Mouse (Mus musculus) thymus, postnatal 25 days (tissue): Measurements from ENCODE around the gene Acvrl1.
"Not testable (repeated sequence)": the region's sequence is repeated elsewhere in the genome, so short reads cannot be mapped to it uniquely, and the experiment has no call there.

Experiments used
- DNase-seq: peaks from one replicate; pipeline ENCODE4 v3.0.0; 2022

The Acvrl1 gene

DNA sequence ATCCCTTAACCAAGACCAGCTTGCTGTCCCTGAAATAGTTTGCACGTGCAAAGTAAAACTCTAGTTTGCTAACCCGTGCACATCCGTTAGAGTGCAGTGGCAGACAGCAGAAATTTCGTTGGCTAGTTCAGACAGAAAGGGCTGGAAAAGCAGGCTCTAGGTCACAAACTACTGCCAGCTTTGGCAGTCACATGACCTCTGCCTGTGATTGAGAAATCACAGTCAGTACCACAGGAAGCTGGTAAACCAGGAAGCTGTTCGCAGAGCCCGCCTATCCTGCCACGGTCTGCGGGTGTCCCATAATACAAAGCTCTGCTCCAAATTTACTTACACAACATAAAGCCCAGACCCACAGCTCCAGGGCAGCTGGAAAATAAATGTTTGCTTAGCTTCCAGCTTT is 15.1 kb upstream of the Acvrl1 start:
- DNase-seq, result no peak

DNA sequence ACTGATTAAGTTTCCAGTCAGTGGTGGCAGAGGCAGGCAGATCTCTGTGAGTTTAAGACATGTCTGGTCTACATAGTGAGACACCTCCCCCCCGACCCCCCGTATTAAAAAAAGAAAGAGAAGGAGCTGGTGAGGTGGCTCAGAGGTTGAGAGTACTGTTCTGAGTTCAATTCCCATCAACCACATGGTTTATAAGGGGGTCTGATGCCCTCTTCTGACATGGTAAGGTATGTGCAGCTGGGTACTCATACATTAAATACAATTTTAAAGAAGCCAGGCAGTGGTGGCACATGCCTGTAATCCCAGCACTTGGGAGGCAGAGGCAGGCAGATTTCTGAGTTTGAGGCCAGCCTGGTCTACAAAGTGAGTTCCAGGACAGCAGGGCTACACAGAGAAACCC is 14.5 kb upstream of the Acvrl1 start:
- DNase-seq, result not testable (repeated sequence)

DNA sequence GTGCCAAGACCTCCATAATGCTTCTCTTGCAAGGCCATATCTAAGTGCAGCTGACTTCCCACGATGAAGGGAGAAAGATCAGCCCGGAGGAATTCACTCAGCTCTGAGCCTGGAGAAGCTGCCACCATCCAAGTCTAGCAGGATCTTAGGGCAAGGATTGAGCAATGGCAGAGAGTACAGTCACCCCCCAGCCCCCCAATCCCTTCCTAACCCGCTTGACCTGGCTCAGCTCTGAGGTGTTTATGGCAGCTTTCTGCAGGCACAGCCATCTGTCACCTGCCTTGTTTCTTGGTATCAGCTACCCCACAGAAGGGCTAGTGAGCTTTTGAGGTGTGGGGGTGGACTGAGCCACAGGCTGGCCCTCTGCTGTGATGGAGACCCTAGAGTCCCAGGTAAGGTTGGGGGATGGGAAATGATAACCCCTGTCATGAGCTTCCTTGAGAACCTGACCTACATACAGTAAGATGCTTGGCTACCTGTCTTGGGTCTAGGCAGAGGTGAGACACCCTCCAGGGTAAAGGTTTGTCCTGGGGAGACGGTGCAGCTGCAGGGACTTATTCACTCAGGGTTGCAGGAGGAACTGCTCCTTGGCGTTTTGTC is 12.7 kb upstream of the Acvrl1 start, which contains the start of gene Ankrd33:
Gene Ankrd33, plus strand, starts transcription at position 245 of the 600 bp plus-strand sequence.
- no peak for DNase-seq

DNA sequence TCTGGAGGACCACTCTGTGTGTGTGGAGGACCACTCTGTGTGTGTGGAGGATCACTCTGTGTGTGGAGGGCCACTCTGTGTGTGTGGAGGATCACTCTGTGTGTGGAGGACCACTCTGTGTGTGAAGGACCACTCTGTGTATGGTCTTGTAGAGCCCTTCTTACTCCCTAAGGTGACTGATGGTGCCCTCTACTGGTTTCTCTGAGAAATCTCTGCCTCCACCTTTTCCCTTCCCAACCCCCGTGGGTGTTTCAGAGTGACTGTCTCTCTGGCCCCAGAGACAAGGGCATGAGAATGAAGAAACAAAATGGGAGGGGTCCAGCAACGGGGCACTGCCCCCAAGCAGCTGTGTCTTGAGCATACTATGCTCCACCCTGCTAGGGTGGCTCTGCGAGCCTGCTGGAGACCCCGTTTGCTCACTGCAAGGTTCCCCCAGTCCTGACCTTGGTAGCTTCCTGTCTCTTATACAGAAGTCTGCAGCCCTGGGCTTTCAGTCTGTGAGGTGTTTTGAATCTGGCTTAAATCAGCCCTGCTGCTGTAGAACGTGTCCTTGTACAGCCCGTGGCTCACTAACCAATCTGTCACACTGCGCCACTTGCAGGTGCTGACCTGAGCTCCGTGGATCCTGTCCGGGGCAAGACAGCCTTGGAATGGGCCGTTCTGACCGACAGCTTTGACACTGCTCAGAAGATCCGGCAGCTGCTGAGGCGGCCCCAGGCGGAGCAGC is 9.8 kb upstream of the Acvrl1 start:
- no peak for DNase-seq

DNA sequence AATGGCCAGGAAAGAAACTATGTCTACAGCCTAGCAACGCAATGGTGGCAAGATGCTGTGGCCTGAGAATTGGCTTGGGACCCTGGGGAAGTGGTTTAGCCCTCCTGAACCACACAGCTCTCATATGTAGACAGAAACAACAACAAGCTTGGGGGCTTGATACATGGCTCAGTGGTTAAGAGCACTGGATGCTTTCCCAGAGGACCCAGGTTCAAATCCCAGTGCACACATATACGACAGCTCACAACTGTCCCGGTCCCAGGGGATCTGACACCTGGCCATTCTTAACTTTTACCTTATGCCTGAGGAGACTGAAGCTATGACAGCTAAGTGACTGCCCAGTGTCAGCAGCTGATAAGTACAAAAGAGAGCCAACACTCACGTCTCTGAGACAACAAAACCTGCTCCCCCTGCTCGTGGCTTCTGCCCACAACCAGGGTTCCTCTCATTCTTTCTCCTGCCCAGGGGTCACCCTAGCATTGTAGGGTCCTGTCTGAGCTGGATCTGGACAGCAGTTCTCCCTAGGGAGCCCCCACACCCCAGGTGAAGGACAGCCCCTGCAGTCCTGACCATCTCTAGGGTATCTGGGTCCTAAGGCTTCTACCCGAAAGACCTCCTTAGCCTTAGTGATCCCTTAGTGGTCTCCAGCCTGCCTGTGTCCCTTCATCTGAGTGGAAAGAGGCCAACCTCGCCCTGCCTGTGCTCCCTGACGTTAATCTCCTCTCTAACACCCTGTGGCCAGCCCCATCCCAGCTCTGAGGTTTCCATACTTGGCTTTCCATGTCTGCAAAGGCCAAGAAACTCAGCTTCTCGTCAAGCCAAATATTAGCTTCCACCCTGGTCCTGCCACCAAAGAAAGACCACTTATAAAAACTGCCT is 6.7 kb upstream of the Acvrl1 start:
- DNase-seq, result no peak

DNA sequence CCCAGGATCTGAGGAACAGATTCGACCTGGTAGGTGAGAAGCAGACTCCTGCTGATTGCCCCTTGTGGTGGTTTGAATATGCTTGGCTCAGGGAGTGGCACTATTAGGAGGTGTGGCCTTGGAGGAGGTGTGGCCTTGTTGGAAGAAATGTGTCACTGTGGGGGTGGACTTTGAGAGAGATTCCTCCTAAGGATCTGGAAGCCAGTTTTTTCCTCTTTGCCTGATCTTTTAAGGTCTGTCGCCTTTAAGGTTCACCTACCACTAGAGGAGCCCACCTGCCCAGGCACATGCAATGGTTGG is 6.1 kb upstream of the Acvrl1 start:
- no peak for DNase-seq

DNA sequence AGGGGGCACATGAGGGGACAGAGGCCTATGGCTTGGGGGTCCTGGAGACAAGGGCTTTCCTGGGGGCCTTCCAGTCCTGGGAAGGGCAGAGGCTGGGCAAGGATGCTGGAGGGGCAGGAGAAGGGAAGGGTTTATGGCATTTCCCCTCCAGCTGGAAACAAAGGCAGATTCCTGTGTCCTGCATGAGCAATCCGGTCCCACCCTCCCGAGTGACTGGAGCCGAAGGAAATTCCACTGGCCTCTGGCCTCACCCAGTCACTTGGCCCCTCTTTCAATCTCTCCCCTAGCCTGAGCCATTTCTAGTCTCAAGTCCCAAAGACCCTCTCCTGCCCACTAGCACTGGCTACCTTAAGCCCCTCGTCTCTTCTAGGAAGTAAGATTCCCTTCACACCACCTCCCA is 5.1 kb upstream of the Acvrl1 start:
- DNase-seq, result no peak

DNA sequence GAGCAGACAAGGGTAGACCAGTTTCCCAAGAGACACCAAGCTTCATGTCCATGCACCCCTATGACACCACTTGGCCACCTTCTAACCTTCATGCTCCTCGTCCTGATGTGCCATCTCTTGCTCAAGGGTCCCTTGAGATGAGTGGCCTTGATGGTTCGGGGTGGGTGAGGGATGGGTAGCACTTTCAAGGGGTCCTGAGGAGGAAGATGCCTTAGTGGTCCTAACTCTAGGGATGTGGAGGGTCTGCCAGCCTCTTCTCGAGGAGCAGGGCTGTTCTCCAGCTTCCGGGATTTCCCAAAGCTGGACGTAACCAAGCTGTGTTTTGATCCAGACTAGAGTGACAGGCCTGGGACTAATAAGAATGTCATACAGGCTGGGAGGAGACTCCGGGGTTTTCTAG is 2.8 kb upstream of the Acvrl1 start:
- no peak for DNase-seq

DNA sequence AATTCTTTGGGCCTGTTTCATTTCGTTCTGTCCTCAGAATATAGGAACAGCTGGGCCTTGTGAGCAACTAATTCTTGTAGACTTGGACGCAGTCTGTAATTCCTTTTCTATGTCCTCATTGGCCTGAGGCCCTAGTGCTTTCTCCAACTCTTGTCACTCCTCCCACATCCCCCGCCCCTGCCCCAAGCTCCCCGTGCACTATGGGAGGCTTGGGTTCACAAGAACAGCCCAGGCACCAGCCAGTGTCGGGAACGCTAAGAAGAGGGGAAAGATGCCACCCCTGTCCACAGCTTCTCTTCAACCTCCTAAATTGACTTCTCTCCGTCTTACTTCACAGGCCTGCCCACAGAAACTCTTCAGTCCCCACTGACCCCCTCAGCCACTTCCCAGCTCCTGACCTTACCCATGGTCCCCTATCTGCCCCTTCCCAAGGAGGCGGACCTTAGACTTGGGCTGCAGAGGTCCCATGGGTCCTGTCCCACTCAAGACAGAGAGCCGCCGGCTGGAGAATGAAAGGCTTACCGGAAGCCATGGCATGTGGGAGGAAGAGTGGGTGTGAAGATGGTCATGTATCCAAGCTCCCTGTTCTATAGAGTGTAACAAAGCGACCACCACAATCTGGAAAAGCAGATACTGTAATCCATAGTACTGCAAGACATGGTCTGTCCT is 1.3 kb upstream of the Acvrl1 start:
- no peak for DNase-seq

DNA sequence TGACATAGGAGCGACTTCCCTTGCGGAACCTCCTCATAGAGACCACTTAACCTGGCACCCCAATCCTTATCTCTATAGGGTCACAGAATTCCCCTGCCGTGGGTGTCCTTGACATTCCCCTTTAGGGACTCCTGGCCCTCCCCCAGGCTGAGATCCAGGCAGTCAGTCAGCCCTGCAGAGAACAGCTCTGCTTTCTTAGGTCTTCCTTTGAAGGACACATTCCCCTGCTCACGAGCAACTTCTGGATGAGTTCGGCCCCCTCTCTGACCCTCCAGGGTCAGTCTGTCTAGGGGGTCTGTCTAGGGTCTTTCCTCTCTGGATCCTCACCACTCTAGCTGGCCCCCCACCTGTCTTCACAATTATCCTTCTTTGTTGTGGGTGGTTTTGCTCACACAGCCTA is 1.1 kb downstream of the Acvrl1 start:
- no peak for DNase-seq

DNA sequence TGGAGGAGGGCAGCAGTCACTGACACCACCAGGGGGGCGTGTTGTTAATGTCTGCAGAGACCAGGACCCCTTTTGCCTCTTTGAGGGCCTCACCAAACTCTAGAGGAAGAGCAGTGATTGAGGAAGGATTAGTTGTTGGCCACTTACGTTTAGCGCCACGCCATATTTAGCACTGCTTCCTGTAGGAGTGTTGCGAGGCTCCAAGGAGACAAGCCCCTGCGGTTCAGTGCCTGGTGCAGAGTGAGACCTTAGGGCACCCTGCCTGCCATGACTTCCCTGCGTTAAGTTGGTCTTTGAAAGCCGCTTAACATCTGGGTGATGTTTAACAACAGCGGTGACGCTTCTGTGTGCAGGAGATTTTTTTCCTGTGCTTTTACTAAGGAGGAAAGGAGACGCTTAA is 3.2 kb downstream of the Acvrl1 start:
- no peak for DNase-seq

DNA sequence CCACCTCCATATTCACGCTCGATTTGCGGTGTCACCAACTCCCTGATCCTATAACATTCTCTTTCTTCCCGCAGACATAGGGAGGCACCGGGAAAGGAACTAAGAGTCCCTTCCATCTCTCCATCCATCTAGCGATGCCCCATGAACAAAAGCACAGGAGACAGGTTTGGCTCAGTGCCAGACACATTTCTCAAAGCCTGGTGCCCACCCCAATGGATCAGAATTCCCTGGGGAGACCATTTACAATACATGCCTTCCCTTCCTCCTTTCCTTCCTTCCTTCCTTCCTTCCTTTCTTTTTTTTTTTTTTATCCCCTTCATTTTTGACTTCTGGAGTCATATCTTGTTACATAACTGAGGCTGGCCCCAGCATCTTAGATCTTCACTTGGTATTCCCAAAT is 3.7 kb downstream of the Acvrl1 start:
- no peak for DNase-seq

DNA sequence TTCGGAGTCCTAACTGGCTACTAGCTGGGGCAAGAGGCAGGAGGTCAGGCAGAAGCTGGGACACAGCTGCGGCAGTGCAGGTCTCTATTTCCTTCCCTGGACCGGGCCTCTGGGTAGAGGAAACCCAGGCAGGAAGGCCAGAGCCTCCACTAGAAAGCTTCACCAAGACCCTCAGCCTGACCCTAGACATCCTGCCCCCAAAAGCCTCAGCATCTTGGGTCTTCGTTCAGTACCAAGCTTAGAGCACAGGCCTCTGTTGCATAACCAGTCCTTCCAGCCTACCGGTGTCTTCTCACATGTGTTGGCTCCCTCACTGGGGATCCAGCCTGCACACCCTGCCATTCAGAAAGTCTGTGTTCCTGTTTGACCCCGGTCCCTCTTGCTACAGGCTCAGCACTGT is 4.4 kb downstream of the Acvrl1 start:
- DNase-seq, result no peak

DNA sequence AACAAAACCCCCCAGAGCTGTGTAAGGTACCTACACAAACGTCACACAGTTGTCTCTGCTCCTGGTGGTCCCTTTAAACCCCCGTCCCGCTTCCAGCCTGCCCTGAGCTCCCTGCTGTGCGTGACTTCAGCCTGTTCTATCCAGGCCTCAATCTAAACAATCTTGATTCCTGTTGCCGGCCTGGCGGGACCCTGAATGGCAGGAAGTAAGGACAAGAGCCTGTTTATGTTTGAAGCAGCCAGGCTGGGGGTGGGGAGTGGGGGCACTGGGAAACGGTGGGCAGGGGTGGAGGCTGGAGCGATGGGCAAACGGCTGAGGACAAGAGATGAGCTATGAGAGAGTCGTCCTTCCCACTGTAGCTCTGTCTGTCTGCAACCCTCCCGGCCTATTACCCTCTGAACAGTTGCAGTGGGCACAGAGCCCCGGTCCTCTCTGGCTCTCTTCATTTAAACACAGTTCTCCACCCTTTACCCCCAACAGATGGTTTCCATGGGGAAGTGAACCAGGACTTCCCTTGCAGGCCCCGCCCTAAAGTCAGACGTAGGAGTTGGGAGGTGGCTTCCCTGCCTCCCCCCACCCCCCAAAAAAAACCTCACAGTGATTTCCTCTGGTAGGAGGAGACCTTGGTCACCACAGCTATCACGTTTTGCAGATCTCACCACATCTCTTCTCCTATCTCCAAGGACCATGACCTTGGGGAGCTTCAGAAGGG is 5.8 kb downstream of the Acvrl1 start:
- DNase-seq, result no peak

DNA sequence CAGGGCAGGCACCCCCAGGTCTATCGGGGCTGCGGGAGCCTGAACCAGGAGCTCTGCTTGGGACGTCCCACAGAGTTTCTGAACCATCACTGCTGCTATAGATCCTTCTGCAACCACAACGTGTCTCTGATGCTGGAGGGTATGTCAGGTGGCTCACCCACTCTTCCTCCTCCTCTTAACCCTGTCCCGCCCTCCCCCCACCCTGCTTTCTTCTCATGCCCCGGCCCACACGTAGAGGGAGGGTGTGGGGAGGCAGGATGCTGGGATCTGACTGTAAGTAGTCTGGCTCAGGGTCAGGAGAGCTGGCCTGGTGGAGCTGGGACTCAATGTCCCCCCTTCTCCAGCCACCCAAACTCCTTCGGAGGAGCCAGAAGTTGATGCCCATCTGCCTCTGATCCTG is 7.1 kb downstream of the Acvrl1 start:
- DNase-seq, result peak; percentile 50

DNA sequence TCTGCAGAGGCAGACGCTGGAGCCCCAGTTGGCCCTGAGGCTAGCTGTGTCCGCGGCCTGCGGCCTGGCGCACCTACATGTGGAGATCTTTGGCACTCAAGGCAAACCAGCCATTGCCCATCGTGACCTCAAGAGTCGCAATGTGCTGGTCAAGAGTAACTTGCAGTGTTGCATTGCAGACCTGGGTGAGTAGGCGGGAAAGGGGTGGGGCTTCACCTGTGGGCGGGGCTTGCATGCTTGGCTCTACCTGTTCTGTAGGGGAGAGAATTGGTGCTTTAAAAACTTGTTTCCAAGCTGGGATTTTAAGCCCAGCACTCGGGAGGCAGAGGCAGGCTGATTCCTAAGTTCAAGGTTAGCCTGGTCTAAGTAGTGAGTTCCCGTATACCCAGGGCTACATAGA is 9.1 kb downstream of the Acvrl1 start:
- no peak for DNase-seq

DNA sequence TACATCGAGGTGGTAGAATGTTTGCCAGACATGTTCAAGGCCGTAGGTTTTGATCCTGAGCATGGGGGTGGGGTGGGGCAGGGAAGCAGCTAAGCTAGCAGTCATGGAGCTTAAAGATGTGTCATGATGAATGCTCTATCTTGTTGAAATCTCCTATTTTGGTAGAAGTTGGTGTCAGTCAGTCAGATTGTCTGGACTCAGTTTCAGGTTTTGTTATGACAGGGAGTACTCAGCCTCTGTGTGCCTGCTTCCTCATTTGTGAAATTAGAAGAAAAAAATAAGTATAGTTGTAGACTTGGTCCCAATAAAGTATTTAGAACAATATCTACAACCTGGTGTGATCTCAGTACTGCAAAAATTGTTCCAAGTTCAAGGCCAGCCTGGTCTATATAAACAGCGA is 10.4 kb downstream of the Acvrl1 start:
- no peak for DNase-seq

DNA sequence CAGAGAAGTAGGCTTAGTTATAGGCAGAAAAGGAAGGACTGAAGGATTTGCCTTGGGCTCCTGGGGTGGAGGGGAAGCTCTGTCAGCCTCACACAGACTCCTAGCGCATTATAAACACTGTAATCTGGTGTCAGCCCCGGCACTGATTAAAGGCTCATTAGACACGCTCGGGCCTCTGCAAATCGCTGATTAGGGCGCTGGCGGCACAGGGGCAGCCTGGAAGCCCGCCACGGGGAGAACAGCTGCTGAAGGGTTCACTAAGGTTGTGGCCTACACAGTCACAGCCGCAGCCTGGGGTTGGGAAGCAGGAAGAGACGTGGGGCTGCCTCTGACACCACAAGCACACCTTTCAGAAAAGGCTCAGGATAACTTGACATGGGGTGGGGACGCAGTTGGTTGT is 11.6 kb downstream of the Acvrl1 start:
- no peak for DNase-seq

DNA sequence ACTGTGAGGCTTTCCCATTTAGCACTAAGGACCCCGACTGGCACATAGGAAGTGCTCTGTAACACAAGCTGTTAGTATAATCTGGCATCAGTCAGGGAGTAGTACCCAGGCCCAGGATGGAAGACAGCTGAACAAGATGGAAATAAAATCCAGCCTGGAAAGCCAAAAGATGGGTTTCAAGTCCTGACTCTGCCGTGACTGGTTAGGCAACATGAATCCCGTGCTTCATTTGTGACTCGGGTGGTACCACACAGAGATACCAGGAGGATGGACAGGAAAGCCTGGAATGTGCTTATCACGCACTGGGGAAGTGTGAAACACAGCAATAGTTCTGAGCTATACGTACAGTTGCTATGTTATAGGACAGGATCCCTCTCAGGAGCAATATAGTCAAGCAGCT is 12.3 kb downstream of the Acvrl1 start:
- no peak for DNase-seq

DNA sequence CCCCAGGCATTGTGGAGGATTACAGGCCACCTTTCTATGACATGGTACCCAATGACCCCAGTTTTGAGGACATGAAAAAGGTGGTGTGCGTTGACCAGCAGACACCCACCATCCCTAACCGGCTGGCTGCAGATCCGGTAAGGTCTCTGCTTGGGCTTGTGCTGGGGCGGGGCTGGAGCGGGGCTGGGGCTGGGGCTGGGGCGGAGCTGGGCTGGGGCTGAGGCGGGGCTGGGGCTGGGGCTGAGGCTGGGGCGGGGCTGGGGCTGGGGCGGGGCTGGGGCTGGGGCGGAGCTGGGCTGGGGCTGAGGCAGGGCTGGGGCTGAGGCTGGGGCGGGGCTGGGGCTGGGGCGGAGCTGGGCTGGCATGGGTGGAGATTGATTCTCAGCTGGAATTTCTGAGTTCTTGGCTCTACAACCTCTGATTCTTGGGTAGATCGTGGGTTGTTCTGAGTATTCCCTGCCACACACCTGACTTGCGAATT is 12.8 kb downstream of the Acvrl1 start:
- peak; percentile 65 for DNase-seq

DNA sequence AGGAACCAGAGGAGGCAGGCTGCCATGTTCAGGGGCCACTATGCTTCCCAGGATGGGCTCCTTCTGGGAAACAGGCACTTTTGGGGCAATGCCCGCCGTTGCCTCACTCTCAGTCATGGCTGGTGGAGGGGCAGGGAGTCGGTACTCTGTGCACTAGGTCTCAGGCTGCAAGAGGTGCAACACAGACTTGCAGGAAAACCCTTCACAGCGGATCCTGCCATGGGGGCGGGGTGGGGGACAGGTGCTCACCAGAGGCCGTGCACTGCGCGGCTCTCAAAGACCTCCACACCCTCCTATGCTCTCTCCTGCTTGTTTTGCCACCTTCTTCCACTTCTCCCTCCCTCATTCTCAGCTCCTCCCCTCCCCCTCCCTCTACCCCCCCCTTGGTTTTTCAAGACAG is 14.3 kb downstream of the Acvrl1 start:
- DNase-seq, result no peak

DNA sequence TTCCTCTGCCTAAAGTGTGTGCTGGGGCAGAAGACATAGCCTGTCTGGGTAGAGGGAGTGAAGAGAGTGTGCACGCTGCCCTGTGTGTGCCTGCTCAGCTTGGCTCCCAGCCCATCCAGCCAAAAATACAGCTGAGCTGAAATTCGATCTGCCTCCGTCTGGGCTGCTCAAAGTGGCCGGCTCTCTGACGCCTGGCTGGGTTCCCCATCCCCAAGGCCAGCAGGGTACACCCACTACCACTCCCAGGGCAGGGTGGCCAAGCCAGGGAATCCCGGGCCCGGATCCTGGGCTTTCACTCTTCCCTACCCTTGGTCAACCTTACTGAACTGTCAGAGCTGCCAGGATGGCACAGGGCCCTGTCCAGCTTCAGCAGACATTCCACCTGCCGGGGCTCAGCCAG is 15.2 kb downstream of the Acvrl1 start:
- no peak for DNase-seq

DNA sequence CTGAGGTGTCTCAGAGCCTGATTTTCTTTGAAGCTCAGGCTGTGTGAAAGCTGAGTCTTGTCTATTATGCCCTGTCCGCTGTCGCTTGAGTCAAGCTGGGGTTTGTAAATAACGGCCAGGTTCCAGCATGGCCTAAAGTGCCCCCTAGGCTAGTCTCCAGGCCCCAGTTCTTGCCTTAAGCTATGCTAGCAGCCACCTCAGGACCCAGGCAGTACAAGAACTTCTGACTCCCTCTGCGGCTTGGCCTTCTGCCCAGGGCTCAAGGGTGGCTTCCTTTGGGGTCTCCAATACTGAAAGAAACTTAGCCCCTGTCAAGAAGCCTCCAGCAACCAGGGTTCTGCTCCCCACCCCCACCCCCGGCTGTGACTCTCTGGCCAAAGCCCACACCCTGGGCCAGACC is 15.9 kb downstream of the Acvrl1 start:
- DNase-seq, result no peak
